Mouse (Mus musculus) MEL (cell line): ENCODE data around the gene Slc22a5.

Experiments used
- CHD2 ChIP-seq: IDR thresholded peaks from 2 replicates; pipeline ENCODE4 v1.6.1; 2011; ENCODE audit warnings: low read length, improper control_type of control experiment
- CTCF ChIP-seq, 3 experiments: IDR thresholded peaks in 2 of 3; conservative IDR thresholded peaks in 1 of 3; 2 replicates each; pipeline ENCODE4 v1.5.1; 2011 to 2012; ENCODE audit warnings: low read length in 3 of 3, low read depth in 2 of 3, mild to moderate bottlenecking in 2 of 3, improper control_type of control experiment in 1 of 3, inconsistent platforms in 1 of 3, mixed read lengths in 1 of 3, moderate library complexity in 1 of 3; ENCODE audit not compliant: control insufficient read depth in 1 of 3, insufficient read depth in 1 of 3, poor library complexity in 1 of 3, severe bottlenecking in 1 of 3
- EP300 ChIP-seq, 2 experiments: IDR thresholded peaks; 2 replicates each; pipeline ENCODE4 v1.6.1; 2011; ENCODE audit warnings: improper control_type of control experiment in 2 of 2, low read length in 2 of 2, low read depth in 1 of 2, mild to moderate bottlenecking in 1 of 2
- MAFK ChIP-seq: IDR thresholded peaks from 2 replicates; pipeline ENCODE4 v1.6.1; 2011; ENCODE audit warnings: low read depth, mild to moderate bottlenecking, low read length, improper control_type of control experiment, borderline replicate concordance
- MAX ChIP-seq: IDR thresholded peaks from 2 replicates; pipeline ENCODE4 v1.6.1; 2011; ENCODE audit warnings: low read length, improper control_type of control experiment
- MAZ ChIP-seq: IDR thresholded peaks from 2 replicates; pipeline ENCODE4 v1.6.1; 2012; ENCODE audit warnings: low read depth, mild to moderate bottlenecking, inconsistent platforms, low read length, improper control_type of control experiment
- POLR2A ChIP-seq, 2 experiments: IDR thresholded peaks; 2 replicates each; pipeline ENCODE4 v1.6.1; 2011 to 2012; ENCODE audit warnings: low read length in 2 of 2, mild to moderate bottlenecking in 2 of 2, control low read depth in 1 of 2, improper control_type of control experiment in 1 of 2, low read depth in 1 of 2, moderate library complexity in 1 of 2; ENCODE audit not compliant: control insufficient read depth in 1 of 2, insufficient read depth in 1 of 2, poor library complexity in 1 of 2
- POLR2AphosphoS2 ChIP-seq: IDR thresholded peaks from 2 replicates; pipeline ENCODE4 v1.6.1; 2011; ENCODE audit warnings: low read length, improper control_type of control experiment
- TBP ChIP-seq: IDR thresholded peaks from 2 replicates; pipeline ENCODE4 v1.8.0; 2011; ENCODE audit warnings: low read depth, low read length, improper control_type of control experiment
- TCF12 ChIP-seq: IDR thresholded peaks from 2 replicates; pipeline ENCODE4 v1.6.1; 2014; ENCODE audit warnings: low read depth, mild to moderate bottlenecking, inconsistent platforms, low read length, improper control_type of control experiment, moderate library complexity
- USF1 ChIP-seq: IDR thresholded peaks from 2 replicates; pipeline ENCODE4 v1.6.1; 2014; ENCODE audit warnings: low read depth, mild to moderate bottlenecking, inconsistent platforms, low read length, improper control_type of control experiment, moderate library complexity
- USF2 ChIP-seq, 2 experiments: IDR thresholded peaks; 2 replicates each; pipeline ENCODE4 v1.6.1; 2011 to 2012; ENCODE audit warnings: improper control_type of control experiment in 2 of 2, low read length in 2 of 2, borderline replicate concordance in 1 of 2, inconsistent platforms in 1 of 2, low read depth in 1 of 2, mild to moderate bottlenecking in 1 of 2; ENCODE audit not compliant: insufficient read depth in 1 of 2
- ZC3H11A ChIP-seq: IDR thresholded peaks from 2 replicates; pipeline ENCODE4 v1.6.1; 2012; ENCODE audit warnings: low read depth, mild to moderate bottlenecking, inconsistent platforms, low read length, improper control_type of control experiment

- TF ChIP-seq TCF12 (no peak), POLR2A (IDR thresholded peaks at IDR 0.05; ENCODE audit: control insufficient read depth in 1 of 2, insufficient read depth in 1 of 2, low read depth in 1 of 2, low read length in 2 of 2, poor library complexity in 1 of 2) (no peak), CTCF (IDR thresholded peaks at IDR 0.05 in 2 of 3, conservative IDR thresholded peaks at IDR 0.05 in 1 of 3; ENCODE audit: control insufficient read depth in 1 of 3, insufficient read depth in 1 of 3, low read depth in 2 of 3, low read length in 3 of 3, poor library complexity in 1 of 3, severe bottlenecking in 1 of 3) (no peak), POLR2AphosphoS2 (no peak), USF1 (no peak), TBP (no peak), MAX (no peak), MAFK (no peak), EP300 (IDR thresholded peaks at IDR 0.05; ENCODE audit: low read depth in 1 of 2, low read length in 2 of 2) (no peak), USF2 (IDR thresholded peaks at IDR 0.05; ENCODE audit: borderline replicate concordance in 1 of 2, insufficient read depth in 1 of 2, low read depth in 1 of 2, low read length in 2 of 2) (no peak), CHD2 (no peak), ZC3H11A (no peak), MAZ (no peak)
Measured at GRCm38 (mm10) chr11:53893451-53893850, 2.0 kb upstream of the Slc22a5 start.
